Mouse (Mus musculus): ENCODE data around the gene Trpc4. TPM values are rescaled to one million over a fixed set of nuclear protein-coding genes. Genes with fewer than 3 reads are reported as not detected.

The Trpc4 gene
- total and polyA plus RNA-seq, 3 experiments = not detected

DNA sequence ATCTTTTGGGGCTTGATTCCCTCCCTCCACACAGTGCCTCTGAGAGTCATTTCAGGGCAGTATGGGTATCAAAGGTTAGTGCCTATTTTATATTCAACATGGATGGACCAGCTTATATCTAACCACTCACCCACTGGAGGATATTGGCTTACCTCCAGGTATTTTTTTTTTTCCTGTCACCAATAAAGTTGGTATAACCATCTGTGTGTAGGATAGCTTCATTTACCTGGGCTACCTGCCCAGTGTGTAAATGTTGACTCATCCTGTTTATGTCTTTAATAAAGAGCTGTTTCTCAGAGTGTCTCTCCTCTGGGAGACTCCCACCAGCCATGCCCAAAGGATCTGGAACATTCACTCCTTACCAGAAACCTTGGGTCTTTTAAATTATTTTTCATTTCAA is 14.9 kb downstream of the Trpc4 start:
- Histone ChIP-seq H3K27me3 (replicated peaks) (no peaks in the 10 kb centered on the region), H3K79me2 (replicated peaks; ENCODE audit: control insufficient read depth, extremely low read depth, insufficient read depth, poor library complexity, severe bottlenecking) (no peaks in the 10 kb centered on the region), H3K4me2 (ENCODE audit: insufficient read depth, low read depth, poor library complexity, severe bottlenecking) (no peak overlapping the region), H3K4me3 (replicated peaks in 1 of 3; ENCODE audit: low read depth in 2 of 3, low read length in 2 of 3, poor library complexity in 1 of 3) (no peak overlapping the region), H3K9me3 (replicated peaks; ENCODE audit: low read length) (no peaks in the 10 kb centered on the region), H3K9ac (ENCODE audit: insufficient read depth, low read depth) (no peak overlapping the region), H3K27ac (ENCODE audit: insufficient read depth, low read depth) (no peak overlapping the region), H3K4me1 (ENCODE audit: control insufficient read depth in 1 of 2, insufficient read depth in 2 of 2) (no peaks in the 10 kb centered on the region), H3K36me3 (replicated peaks in 1 of 2; ENCODE audit: control insufficient read depth in 1 of 2, insufficient read depth in 1 of 2, low read length in 1 of 2) (no peaks in the 10 kb centered on the region)
- TF ChIP-seq BHLHE40 (IDR thresholded peaks at IDR 0.05; ENCODE audit: low read depth, low read length) (no peak), ELF1 (IDR thresholded peaks at IDR 0.05; ENCODE audit: low read depth, low read length) (no peak), JUND (conservative IDR thresholded peaks at IDR 0.05; ENCODE audit: low read depth, low read length) (no peak), MXI1 (IDR thresholded peaks at IDR 0.05; ENCODE audit: low read depth, low read length) (no peak), UBTF (IDR thresholded peaks at IDR 0.05; ENCODE audit: low read depth, low read length) (no peak), MEF2A (IDR thresholded peaks at IDR 0.05; ENCODE audit: borderline replicate concordance, low read depth, low read length) (no peak), HCFC1 (IDR thresholded peaks at IDR 0.05; ENCODE audit: low read depth, low read length) (no peak), MYC (IDR thresholded peaks at IDR 0.05; ENCODE audit: low read depth, low read length) (no peak), RAD21 (IDR thresholded peaks at IDR 0.05; ENCODE audit: low read depth, low read length) (no peak), CHD1 (IDR thresholded peaks at IDR 0.05; ENCODE audit: low read depth, low read length) (no peak), MAZ (IDR thresholded peaks at IDR 0.05; ENCODE audit: low read depth, low read length) (no peak), POLR2A (IDR thresholded peaks at IDR 0.05; ENCODE audit: low read depth, low read length) (no peak), POLR2AphosphoS2 (IDR thresholded peaks at IDR 0.05; ENCODE audit: low read depth, low read length) (no peak), ZKSCAN1 (IDR thresholded peaks at IDR 0.05; ENCODE audit: borderline replicate concordance, low read depth, low read length) (no peak)
- dilution Hi-C loops (cut with MboI; ENCODE audit: extremely low pct_ligation_motif_present, extremely low pct_unique_long_range_greater_than_20kb, low sequenced_read_pairs) = no loop called here
- DNase-seq (ENCODE audit: extremely low read depth) = no peak
- in situ Hi-C loops (cut with MboI; ENCODE audit: low pct_ligation_motif_present, low pct_unique_long_range_greater_than_20kb, low sequenced_read_pairs) = loop anchor here (25.0 kb wide), 1 partner anchor 433 kb away; no protein-coding TSS in a partner anchor

DNA sequence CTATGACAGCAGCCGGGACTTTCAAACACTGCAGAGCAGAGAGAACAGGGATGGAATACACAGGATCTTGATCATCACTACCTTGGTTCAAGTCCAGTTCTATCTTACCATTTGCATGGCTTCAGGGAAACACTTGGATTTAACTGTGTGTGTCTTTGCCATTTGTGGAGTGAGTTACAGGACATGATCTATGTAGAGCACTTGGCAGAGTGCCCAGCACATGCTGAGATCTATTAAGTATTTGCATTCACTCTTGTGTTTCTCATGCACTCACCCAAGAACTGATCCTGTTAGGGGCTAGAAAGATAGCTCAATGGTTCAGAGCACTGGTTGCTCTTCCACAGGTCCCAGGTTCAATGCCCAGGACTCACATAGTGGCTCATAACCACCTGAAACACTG is 21.5 kb downstream of the Trpc4 start:
- H3K9me3 ChIP-seq (replicated peaks; ENCODE audit: low read length) = no peaks in the 10 kb centered on the region
- no peaks in the 10 kb centered on the region for H3K79me2 ChIP-seq (replicated peaks; ENCODE audit: control insufficient read depth, extremely low read depth, insufficient read depth, poor library complexity, severe bottlenecking)
- no peak overlapping the region for H3K27ac ChIP-seq (ENCODE audit: insufficient read depth, low read depth)
- H3K4me3 ChIP-seq (replicated peaks in 1 of 3; ENCODE audit: low read depth in 2 of 3, low read length in 2 of 3, poor library complexity in 1 of 3) = no peak overlapping the region
- in situ Hi-C loops (cut with MboI; ENCODE audit: low pct_ligation_motif_present, low pct_unique_long_range_greater_than_20kb, low sequenced_read_pairs) (no loop called here), dilution Hi-C loops (cut with MboI; ENCODE audit: extremely low pct_ligation_motif_present, extremely low pct_unique_long_range_greater_than_20kb, low sequenced_read_pairs) (no loop called here)
- no peaks in the 10 kb centered on the region for H3K4me1 ChIP-seq (ENCODE audit: control insufficient read depth in 1 of 2, insufficient read depth in 2 of 2)
- TF ChIP-seq HCFC1 (IDR thresholded peaks at IDR 0.05; ENCODE audit: low read depth, low read length) = no peak
- TF ChIP-seq NRF1 (IDR thresholded peaks at IDR 0.05; ENCODE audit: low read depth, low read length) = no peak
- TF ChIP-seq POLR2A (IDR thresholded peaks at IDR 0.05; ENCODE audit: low read depth, low read length) = no peak
- no peak for TF ChIP-seq EP300 (IDR thresholded peaks at IDR 0.05; ENCODE audit: low read length)
- TF ChIP-seq MEF2A (IDR thresholded peaks at IDR 0.05; ENCODE audit: borderline replicate concordance, low read depth, low read length) = no peak
- TF ChIP-seq MXI1 (IDR thresholded peaks at IDR 0.05; ENCODE audit: low read depth, low read length) = no peak
- no peak for TF ChIP-seq USF1 (IDR thresholded peaks at IDR 0.05; ENCODE audit: low read depth, low read length)
- no peak for TF ChIP-seq RCOR1 (conservative IDR thresholded peaks at IDR 0.05; ENCODE audit: low read depth, low read length)
- no peak for TF ChIP-seq ZMIZ1 (IDR thresholded peaks at IDR 0.05; ENCODE audit: low read depth, low read length)
- no peak for TF ChIP-seq USF2 (conservative IDR thresholded peaks at IDR 0.05; ENCODE audit: low read depth, low read length)
- no peak for TF ChIP-seq NELFE (IDR thresholded peaks at IDR 0.05; ENCODE audit: low read depth, low read length)
- no peak for TF ChIP-seq ELF1 (IDR thresholded peaks at IDR 0.05; ENCODE audit: low read depth, low read length)
- TF ChIP-seq CHD2 (IDR thresholded peaks at IDR 0.05; ENCODE audit: low read length) = no peak
- no peak for TF ChIP-seq CTCF (conservative IDR thresholded peaks at IDR 0.05 in 1 of 2, IDR thresholded peaks at IDR 0.05 in 1 of 2; ENCODE audit: low read depth in 2 of 2, low read length in 2 of 2)
- TF ChIP-seq TBP (conservative IDR thresholded peaks at IDR 0.05; ENCODE audit: low read depth, low read length) = no peak
- no peak for TF ChIP-seq SIN3A (IDR thresholded peaks at IDR 0.05; ENCODE audit: low read length)
- no peak for TF ChIP-seq ETS1 (conservative IDR thresholded peaks at IDR 0.05; ENCODE audit: low read depth, low read length)
- H3K4me2 ChIP-seq (ENCODE audit: insufficient read depth, low read depth, poor library complexity, severe bottlenecking) = no peak overlapping the region
- DNase-seq (ENCODE audit: extremely low read depth) = no peak
- no peaks in the 10 kb centered on the region for H3K27me3 ChIP-seq (replicated peaks)
- no peak overlapping the region for H3K9ac ChIP-seq (ENCODE audit: insufficient read depth, low read depth)
- no peaks in the 10 kb centered on the region for H3K36me3 ChIP-seq (replicated peaks in 1 of 2; ENCODE audit: control insufficient read depth in 1 of 2, insufficient read depth in 1 of 2, low read length in 1 of 2)
